Mouse (Mus musculus): ENCODE results near the gene Nrgn. TPM values are rescaled to one million over a fixed set of nuclear protein-coding genes. Genes with fewer than 3 reads are reported as not detected.

The Nrgn gene
- polyA plus RNA-seq, 1 experiment from 2014 or later = 5.8 TPM

- Histone ChIP-seq H3K9ac (ENCODE audit: low read depth, low read length) (no peak overlapping the region), H3K4me2 (ENCODE audit: low read length) (no peak overlapping the region), H3K36me3 (ENCODE audit: control insufficient read depth, insufficient read depth, low read length) (no peaks in the 10 kb centered on the region), H3K4me3 (ENCODE audit: low read length) (no peak overlapping the region), H3K9me3 (ENCODE audit: control insufficient read depth, low read length) (no peaks in the 10 kb centered on the region), H3K27ac (ENCODE audit: low read depth, low read length) (no peak overlapping the region), H3K4me1 (ENCODE audit: control insufficient read depth, insufficient read depth, low read depth, low read length) (no peaks in the 10 kb centered on the region), H3K27me3 (replicated peaks; ENCODE audit: control insufficient read depth, insufficient read depth, low read length) (no peaks in the 10 kb centered on the region)
- ATAC-seq = no peak
- 85% methylated on average over 5 of the region's 5 CpGs for WGBS
Observed at GRCm38 (mm10) chr9:37583594-37583993, 30.9 kb upstream of the Nrgn start.

DNA sequence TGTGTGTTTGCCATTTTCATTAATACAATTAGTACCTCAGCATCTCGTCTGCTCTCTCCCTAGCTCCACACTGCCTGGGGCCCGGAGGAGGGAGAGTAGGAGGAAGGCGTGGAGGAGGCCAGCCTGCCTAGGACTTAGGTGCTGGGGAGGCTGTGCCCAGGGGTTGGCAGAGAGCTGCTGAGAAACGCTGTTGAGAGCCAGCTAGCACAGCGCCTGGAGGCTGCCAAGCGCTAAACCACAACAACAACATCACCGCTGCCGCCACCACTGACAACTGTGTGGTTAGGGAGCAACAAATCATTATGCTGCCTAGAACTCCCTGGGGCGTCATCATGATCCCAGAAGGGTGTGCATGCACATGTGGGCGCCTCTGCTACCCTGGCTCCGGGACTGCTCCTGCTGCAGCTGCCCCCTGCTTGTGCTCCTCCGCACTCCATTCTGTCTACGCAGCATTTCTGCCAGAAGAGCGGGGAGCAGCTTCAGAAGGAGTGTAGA is 23.8 kb upstream of the Nrgn start:
- H3K4me2 ChIP-seq (ENCODE audit: low read length) = peak overlapping the region; percentile 54
- WGBS = 30% methylated on average over 14 of the region's 14 CpGs
- peak; percentile 86 for ATAC-seq
- peak overlapping the region; percentile 20; the same call in 1 of the 2 replicates for H3K4me3 ChIP-seq (ENCODE audit: low read length)
- H3K9me3 ChIP-seq (ENCODE audit: control insufficient read depth, low read length) = no peaks in the 10 kb centered on the region
- H3K9ac ChIP-seq (ENCODE audit: low read depth, low read length) = peak overlapping the region; percentile 33
- no peaks in the 10 kb centered on the region for H3K36me3 ChIP-seq (ENCODE audit: control insufficient read depth, insufficient read depth, low read length)
- H3K27ac ChIP-seq (ENCODE audit: low read depth, low read length) = peak overlapping the region; percentile 44; the same call in 1 of the 2 replicates
- peaks cover 9% of the 10 kb centered on the region for H3K4me1 ChIP-seq (ENCODE audit: control insufficient read depth, insufficient read depth, low read depth, low read length)
- no peaks in the 10 kb centered on the region for H3K27me3 ChIP-seq (replicated peaks; ENCODE audit: control insufficient read depth, insufficient read depth, low read length)

DNA sequence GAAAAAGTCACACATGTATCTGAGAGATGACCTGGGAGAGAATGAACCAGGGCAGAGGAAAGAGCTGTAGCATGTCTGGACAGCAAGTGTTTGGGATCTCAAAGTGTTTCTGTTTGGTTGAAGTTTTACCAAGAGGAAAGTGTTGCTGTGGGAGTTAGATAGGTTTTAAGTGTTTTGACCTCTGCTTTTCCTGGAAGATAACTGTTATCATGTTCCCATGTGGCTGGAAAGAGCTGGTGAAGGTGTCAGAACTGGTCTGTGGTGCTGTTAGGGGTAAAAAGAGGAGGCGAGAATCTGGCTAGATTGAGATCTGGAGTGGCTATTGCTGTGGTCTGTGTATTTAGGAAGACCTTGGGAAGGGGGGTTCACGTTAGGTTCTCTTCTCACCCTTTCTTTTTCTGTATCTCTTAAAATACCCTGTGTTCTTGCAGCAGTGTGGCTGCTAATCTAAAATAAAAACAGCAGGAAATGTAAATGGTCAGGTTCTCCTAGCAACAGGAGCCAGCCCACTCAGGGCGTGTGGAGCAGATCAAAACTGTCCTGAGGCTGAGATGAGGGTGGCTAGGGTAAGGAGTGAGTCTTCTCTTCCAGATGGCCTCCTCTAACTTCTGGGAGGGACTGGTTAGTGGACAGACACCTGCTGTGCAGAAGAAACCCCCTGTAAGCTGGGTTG is 19.6 kb upstream of the Nrgn start:
- no peak for ATAC-seq
- Histone ChIP-seq H3K9me3 (ENCODE audit: control insufficient read depth, low read length) (no peaks in the 10 kb centered on the region), H3K9ac (ENCODE audit: low read depth, low read length) (no peak overlapping the region), H3K27ac (ENCODE audit: low read depth, low read length) (no peak overlapping the region), H3K27me3 (replicated peaks; ENCODE audit: control insufficient read depth, insufficient read depth, low read length) (no peaks in the 10 kb centered on the region), H3K36me3 (ENCODE audit: control insufficient read depth, insufficient read depth, low read length) (no peaks in the 10 kb centered on the region), H3K4me3 (ENCODE audit: low read length) (no peak overlapping the region), H3K4me1 (ENCODE audit: control insufficient read depth, insufficient read depth, low read depth, low read length) (peaks cover 16% of the 10 kb centered on the region), H3K4me2 (ENCODE audit: low read length) (no peak overlapping the region)
- WGBS = 65% methylated on average over 3 of the region's 3 CpGs

DNA sequence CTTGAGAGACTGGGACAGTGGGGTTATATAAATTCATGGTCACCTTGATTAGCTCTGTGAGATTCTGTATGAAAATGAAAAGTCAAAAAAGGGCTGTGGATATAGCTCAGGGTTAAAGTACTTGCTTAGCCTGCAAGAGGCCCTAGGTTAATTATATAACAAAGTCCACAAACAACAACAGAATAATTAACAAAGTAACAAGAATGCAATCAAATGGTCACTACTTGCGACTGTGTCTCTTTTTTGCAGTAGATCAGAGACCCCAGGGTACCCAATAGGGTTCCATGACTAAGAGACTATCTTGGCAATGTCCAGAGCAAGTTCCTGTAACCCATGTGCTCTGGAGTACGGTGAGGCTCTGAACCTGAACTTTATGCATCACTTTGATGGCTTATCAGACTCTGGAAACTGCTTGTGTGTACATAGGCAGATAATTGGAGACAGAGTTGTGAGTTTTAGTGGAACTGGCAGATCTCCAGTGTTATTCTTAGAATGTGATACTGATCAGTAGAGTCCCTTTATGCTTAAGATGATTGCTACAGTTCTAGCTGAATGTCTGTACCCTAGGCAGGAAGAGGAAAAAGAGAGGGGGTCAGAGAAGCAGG is 16.6 kb upstream of the Nrgn start:
- H3K4me2 ChIP-seq (ENCODE audit: low read length) = no peak overlapping the region
- WGBS = 83% methylated on average over 2 of the region's 2 CpGs
- no peaks in the 10 kb centered on the region for H3K27me3 ChIP-seq (replicated peaks; ENCODE audit: control insufficient read depth, insufficient read depth, low read length)
- no peaks in the 10 kb centered on the region for H3K36me3 ChIP-seq (ENCODE audit: control insufficient read depth, insufficient read depth, low read length)
- H3K4me3 ChIP-seq (ENCODE audit: low read length) = no peak overlapping the region
- H3K9me3 ChIP-seq (ENCODE audit: control insufficient read depth, low read length) = no peaks in the 10 kb centered on the region
- no peak overlapping the region for H3K9ac ChIP-seq (ENCODE audit: low read depth, low read length)
- no peak overlapping the region for H3K27ac ChIP-seq (ENCODE audit: low read depth, low read length)
- no peak for ATAC-seq
- H3K4me1 ChIP-seq (ENCODE audit: control insufficient read depth, insufficient read depth, low read depth, low read length) = peaks cover 7% of the 10 kb centered on the region

DNA sequence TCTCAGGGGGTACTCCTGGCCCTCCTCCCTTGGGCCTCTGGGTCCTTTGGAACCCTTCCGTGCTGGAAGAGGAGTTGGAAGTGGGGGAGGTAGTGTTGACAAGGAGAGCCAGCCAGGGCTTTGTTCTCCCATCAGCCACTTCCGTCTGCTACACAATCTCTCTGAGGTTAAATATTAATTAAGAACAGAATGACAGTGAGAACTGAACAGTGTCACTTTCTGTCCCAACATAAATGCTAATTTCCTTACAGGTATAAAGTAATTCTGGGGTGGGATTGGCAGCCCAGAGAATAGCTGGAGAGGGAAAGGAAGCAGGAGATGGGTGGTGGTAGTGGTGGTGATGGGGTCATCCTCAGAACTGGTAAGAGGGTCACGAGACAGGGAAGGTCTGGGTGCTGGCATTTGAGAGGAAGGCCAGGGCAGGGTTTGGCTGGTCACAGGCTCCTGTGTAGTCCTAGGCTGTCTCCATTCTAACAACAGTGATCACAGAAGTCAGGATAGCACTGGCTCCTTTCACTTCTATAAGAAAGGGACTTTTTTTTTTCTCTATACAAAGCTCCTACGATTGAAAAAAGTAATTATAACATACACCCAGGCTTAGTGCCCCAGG is 16.0 kb upstream of the Nrgn start:
- H3K9me3 ChIP-seq (ENCODE audit: control insufficient read depth, low read length) = no peaks in the 10 kb centered on the region
- 36% methylated on average over 4 of the region's 4 CpGs for WGBS
- peak; percentile 32; the same call in 1 of the 2 replicates for ATAC-seq
- H3K4me3 ChIP-seq (ENCODE audit: low read length) = no peak overlapping the region
- H3K27me3 ChIP-seq (replicated peaks; ENCODE audit: control insufficient read depth, insufficient read depth, low read length) = no peaks in the 10 kb centered on the region
- no peaks in the 10 kb centered on the region for H3K36me3 ChIP-seq (ENCODE audit: control insufficient read depth, insufficient read depth, low read length)
- no peak overlapping the region for H3K27ac ChIP-seq (ENCODE audit: low read depth, low read length)
- peaks cover 7% of the 10 kb centered on the region for H3K4me1 ChIP-seq (ENCODE audit: control insufficient read depth, insufficient read depth, low read depth, low read length)
- no peak overlapping the region for H3K9ac ChIP-seq (ENCODE audit: low read depth, low read length)
- no peak overlapping the region for H3K4me2 ChIP-seq (ENCODE audit: low read length)

DNA sequence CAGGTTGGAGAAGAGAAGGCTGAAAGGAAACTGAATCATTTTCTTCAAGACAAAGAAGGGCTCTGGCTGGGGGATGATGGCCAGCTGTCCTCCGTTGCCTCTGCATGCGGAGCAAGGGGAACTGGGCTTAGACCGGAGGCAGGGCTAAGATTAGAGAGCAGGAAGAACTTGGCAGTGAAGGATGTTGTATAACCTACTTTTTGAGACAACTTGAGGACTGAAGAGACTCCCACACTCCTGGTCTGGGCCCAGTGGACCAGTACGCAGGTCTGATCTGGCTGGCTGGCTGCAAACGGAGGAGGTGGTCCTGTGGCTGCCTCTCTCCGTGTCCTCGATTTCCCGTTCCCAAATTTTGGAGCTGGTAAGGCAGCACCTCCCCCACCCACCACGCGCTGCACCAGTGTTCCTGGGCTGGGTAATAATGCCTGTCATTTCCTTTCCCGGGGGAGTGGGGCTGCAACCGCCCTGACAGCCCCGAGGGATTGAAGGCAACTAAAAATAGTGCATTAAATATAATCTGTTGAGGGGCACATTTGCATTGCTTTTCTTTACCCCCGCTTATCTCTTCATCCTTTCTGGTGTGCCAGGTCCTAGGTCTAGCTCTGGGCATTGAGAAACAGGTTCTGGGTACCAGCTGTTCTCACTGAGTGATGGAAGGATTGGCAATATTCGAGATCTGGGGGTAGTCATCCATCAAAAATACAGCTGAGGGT is 15.3 kb upstream of the Nrgn start:
- peak overlapping the region; percentile 14; the same call in 1 of the 2 replicates for H3K4me2 ChIP-seq (ENCODE audit: low read length)
- no peaks in the 10 kb centered on the region for H3K9me3 ChIP-seq (ENCODE audit: control insufficient read depth, low read length)
- WGBS = 27% methylated on average over 15 of the region's 15 CpGs
- H3K9ac ChIP-seq (ENCODE audit: low read depth, low read length) = no peak overlapping the region
- H3K36me3 ChIP-seq (ENCODE audit: control insufficient read depth, insufficient read depth, low read length) = no peaks in the 10 kb centered on the region
- no peak overlapping the region for H3K4me3 ChIP-seq (ENCODE audit: low read length)
- H3K4me1 ChIP-seq (ENCODE audit: control insufficient read depth, insufficient read depth, low read depth, low read length) = peaks cover 7% of the 10 kb centered on the region
- peak; percentile 53 for ATAC-seq
- no peaks in the 10 kb centered on the region for H3K27me3 ChIP-seq (replicated peaks; ENCODE audit: control insufficient read depth, insufficient read depth, low read length)
- H3K27ac ChIP-seq (ENCODE audit: low read depth, low read length) = no peak overlapping the region

- 48% methylated on average over 5 of the region's 5 CpGs for WGBS
- H3K4me1 ChIP-seq (ENCODE audit: control insufficient read depth, insufficient read depth, low read depth, low read length) = peaks cover 7% of the 10 kb centered on the region
Observed at GRCm38 (mm10) chr9:37567454-37567853, 14.8 kb upstream of the Nrgn start.

DNA sequence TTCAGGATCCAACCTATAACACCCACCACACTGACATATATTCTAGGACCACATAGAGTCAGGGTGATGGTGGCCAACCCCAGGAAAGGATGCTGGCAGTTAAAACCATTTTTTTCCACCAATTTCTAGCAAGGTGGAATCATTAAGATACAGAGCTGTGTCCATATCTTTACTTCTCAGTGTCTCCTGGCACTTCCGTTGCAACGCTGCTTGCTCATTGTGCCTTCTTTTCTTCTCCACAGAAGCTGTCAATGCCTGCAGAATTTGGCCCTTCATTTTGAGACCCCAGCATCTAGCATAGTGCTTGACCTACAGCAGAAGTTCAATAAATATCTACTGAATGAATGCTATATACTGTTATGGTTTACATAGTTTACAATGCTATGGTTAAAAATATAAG is 14.3 kb upstream of the Nrgn start:
- Histone ChIP-seq H3K4me2 (ENCODE audit: low read length) (no peak overlapping the region), H3K27me3 (replicated peaks; ENCODE audit: control insufficient read depth, insufficient read depth, low read length) (no peaks in the 10 kb centered on the region), H3K4me3 (ENCODE audit: low read length) (no peak overlapping the region), H3K27ac (ENCODE audit: low read depth, low read length) (no peak overlapping the region), H3K9ac (ENCODE audit: low read depth, low read length) (no peak overlapping the region), H3K4me1 (ENCODE audit: control insufficient read depth, insufficient read depth, low read depth, low read length) (peaks cover 7% of the 10 kb centered on the region), H3K36me3 (ENCODE audit: control insufficient read depth, insufficient read depth, low read length) (no peaks in the 10 kb centered on the region), H3K9me3 (ENCODE audit: control insufficient read depth, low read length) (no peaks in the 10 kb centered on the region)
- WGBS = 93% methylated on average over 2 of the region's 2 CpGs
- no peak for ATAC-seq

More at GRCm38 (mm10) chr9:37567454-37567853, 14.8 kb upstream of the Nrgn start:
- ATAC-seq = no peak
- no peak overlapping the region for H3K9ac ChIP-seq (ENCODE audit: low read depth, low read length)
- H3K4me2 ChIP-seq (ENCODE audit: low read length) = no peak overlapping the region
- H3K27me3 ChIP-seq (replicated peaks; ENCODE audit: control insufficient read depth, insufficient read depth, low read length) = no peaks in the 10 kb centered on the region
- H3K4me3 ChIP-seq (ENCODE audit: low read length) = no peak overlapping the region
- no peaks in the 10 kb centered on the region for H3K36me3 ChIP-seq (ENCODE audit: control insufficient read depth, insufficient read depth, low read length)
- no peak overlapping the region for H3K27ac ChIP-seq (ENCODE audit: low read depth, low read length)
- H3K9me3 ChIP-seq (ENCODE audit: control insufficient read depth, low read length) = no peaks in the 10 kb centered on the region

DNA sequence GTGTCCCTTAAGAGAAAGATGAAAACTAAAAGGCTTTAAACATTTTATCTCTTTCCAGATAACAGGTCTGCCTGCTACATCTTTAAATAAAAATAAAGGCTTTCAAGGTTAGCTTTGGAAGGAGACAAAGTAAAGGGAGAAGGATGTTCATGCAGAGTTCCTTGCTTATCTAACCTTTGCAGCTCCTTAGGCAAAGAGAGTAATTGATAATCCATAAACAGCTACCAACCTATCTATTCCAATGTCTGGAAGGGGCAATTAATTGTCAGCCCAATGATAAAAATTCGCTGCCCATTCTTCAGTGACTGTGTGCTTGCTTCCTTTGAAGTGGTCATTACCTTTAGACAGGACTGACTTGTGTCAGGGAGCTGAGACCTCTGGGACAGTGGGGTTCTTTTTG is 11.1 kb upstream of the Nrgn start:
- Histone ChIP-seq H3K4me3 (ENCODE audit: low read length) (no peak overlapping the region), H3K27me3 (replicated peaks; ENCODE audit: control insufficient read depth, insufficient read depth, low read length) (no peaks in the 10 kb centered on the region), H3K36me3 (ENCODE audit: control insufficient read depth, insufficient read depth, low read length) (no peaks in the 10 kb centered on the region), H3K27ac (ENCODE audit: low read depth, low read length) (no peak overlapping the region), H3K9me3 (ENCODE audit: control insufficient read depth, low read length) (no peaks in the 10 kb centered on the region), H3K4me1 (ENCODE audit: control insufficient read depth, insufficient read depth, low read depth, low read length) (peaks cover 7% of the 10 kb centered on the region), H3K4me2 (ENCODE audit: low read length) (no peak overlapping the region), H3K9ac (ENCODE audit: low read depth, low read length) (no peak overlapping the region)
- WGBS = 64% methylated on average over 1 of the region's 1 CpGs
- ATAC-seq = no peak

Measured in hindbrain, embryonic 16.5 days (tissue).